Mouse (Mus musculus) retina, adult 2 months (tissue): ENCODE measurements around the gene Wdr37.
"Not testable (repeated sequence)": the region's sequence is repeated elsewhere in the genome, so short reads cannot be mapped to it uniquely, and the experiment has no call there.

Experiments used
- DNase-seq: peaks from one replicate; pipeline ENCODE4 v3.0.0-alpha.2; 2012; ENCODE audit warnings: low read depth, low spot score

The Wdr37 gene

DNA sequence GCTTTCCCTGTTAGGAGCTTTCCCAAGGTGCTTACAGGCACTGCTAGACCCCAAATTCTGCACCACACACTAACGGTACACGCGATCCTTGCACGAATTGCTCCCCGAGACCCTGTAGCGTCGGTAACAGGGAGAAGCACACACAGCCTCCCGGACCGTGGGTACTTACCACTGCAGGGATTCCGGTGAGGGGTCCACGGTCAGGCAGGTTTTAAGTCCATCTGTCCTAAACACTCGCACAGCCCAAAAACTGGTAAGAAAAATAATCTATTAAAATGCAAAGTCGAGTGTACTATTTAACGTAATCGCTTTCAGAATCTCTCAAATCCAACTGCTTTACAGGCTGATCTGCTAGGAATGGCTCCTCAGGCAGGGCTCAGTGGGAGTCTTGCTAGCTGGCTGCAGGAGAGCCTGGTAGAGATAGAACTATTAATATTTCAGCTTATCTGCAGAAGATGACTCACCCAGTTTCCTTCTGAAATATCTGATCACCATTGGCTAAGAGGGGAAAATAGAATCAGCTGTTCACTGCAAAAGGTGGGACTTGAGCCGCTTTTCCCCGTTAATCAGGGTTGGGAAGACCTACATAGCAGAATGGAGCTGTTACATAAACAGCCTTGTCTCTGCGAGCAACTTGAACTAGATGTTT, at the start of gene Wdr37:
TSS of gene Wdr37 (minus strand) at position 596 of the 649 bp plus-strand sequence.
- peak; percentile 39 for DNase-seq

GRCm38 (mm10) chr13:8913890-8914289, 42.2 kb upstream of the Wdr37 start:
- not testable (repeated sequence) for DNase-seq

- not testable (repeated sequence) for DNase-seq
These were observed 34.3 kb upstream of the Wdr37 start for GRCm38 (mm10) chr13:8905986-8906385.

- no peak for DNase-seq
These were observed 16.9 kb upstream of the Wdr37 start for GRCm38 (mm10) chr13:8888603-8889002.

DNA sequence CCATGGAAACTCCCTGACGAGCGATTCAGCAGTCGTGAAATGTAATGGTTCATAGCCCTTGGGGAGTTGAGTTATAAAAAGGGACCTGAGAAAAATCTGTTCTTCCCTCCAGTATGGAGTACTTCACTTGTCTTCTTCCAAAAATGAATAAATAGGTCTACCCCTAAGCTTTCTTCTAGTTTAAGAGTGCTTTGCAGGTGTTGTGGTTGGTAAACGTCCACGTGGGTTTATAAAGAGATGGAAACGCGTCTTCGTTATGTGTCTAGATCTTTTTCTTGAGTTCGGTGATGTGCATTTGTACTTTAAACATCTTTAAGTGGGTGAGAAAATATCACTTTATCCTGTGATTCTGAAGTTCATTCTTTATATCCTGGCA, 14.5 kb upstream of the Wdr37 start:
- DNase-seq = no peak

DNA sequence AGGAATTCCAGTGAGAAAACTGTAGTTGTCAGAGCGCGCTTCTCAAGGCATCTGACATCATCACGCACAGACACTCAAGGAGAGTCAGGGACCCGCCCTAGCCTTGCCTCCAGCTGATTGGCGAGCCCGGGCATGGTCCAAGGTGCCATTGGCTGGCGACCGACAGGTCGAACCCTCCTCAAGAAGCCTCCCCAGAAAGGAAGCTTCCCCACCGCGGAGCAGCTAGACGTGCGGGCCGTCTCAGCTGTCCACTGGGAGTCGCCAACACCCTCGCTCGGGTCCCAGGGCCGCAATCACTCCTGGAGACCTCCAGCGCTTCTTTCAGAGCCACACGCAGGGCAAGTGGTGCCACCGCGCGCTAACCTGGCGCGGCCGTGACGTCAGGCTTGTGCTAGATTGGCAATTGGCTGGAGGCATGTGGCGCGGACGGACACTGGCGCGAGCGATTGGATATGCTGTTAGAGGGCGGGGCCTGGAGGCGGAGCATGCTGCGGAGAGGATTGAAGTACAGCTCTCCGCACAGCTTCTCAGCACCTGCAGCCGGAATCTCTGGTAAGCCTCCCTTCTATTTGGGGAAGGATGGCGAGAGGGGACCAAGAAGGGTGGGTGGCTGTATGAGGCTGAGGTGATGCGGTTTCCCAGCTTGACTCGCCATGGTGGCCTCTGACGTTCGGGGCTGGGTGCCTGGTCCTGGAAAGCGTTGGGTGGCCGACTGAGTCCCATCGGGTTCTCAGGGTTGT, 13.9 kb upstream of the Wdr37 start, which contains the start of gene Idi1:
TSS of gene Idi1 (plus strand) at position 57 of the 740 bp plus-strand sequence.
- peak; percentile 92 for DNase-seq

DNA sequence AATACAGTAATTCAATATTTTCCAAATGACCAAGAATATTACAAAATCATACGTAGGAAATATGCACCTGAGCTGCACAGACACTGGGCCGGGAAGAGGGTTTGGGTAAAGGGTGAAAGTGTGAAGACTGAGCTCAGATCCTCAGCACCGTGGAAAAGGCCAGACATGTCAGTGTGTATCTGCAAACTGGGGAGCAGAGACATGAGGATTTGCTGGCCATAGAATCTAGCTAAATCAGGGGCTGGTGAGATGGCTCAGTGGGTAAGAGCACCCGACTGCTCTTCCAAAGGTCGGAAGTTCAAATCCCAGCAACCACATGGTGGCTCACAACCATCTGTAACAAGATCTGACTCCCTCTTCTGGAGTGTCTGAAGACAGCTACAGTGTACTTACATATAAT, 12.2 kb upstream of the Wdr37 start:
- not testable (repeated sequence) for DNase-seq

- no peak for DNase-seq
These were observed 9.9 kb upstream of the Wdr37 start for GRCm38 (mm10) chr13:8881611-8882010.

- no peak for DNase-seq
These were observed 2.1 kb upstream of the Wdr37 start for GRCm38 (mm10) chr13:8873776-8874175.

GRCm38 (mm10) chr13:8870510-8871313, 997 bp downstream of the Wdr37 start:
- peak; percentile 78 for DNase-seq

GRCm38 (mm10) chr13:8870160-8870509, 1.6 kb downstream of the Wdr37 start:
- DNase-seq = no peak

DNA sequence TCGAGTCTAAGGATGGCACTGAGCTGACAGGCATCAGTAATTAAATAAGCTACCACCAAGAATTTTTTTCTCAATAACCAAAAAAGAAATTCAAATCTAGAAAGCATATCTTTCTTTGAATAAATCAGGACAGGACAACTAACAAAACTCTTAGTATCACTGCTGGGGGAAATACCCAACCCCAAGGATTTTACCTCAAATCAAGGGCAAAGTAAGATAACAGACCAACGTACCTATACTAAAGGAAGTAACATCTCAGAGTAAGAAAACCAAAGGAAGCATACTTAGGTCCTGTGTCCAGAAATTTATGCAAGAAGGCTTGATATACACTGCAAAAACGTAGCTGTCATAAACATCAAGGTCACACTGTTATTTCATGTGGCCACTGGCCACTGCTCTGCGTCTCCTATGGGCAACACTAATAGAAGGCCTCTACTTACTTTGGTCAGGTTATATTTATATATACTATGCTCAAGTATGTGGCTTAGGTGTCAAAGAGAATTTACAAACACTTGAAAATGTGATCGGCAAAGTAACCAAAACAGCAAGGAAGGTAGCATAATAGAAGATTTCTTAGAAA, 2.0 kb downstream of the Wdr37 start:
- DNase-seq = no peak

- no peak for DNase-seq
These were observed 5.1 kb downstream of the Wdr37 start for GRCm38 (mm10) chr13:8866612-8867011.

DNA sequence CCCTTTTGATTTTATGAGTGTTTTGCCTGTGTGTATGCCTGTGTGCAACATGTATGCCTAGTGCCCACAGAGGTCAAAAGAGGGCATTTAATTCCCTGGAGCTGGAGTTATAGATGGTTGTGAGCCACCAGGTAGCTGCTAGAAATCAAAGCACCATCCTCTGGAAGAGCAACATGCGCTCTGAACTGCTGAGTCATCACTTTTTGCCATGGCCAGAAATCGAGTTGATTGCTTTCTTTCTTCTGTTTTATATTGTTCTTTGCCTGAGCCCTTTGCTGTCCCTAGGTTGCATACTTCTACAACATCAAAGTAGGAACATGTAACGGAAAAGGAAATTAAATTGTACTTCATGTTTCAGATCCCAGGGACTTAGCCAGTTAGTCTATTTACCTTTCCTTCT, 6.7 kb downstream of the Wdr37 start:
- no peak for DNase-seq

DNA sequence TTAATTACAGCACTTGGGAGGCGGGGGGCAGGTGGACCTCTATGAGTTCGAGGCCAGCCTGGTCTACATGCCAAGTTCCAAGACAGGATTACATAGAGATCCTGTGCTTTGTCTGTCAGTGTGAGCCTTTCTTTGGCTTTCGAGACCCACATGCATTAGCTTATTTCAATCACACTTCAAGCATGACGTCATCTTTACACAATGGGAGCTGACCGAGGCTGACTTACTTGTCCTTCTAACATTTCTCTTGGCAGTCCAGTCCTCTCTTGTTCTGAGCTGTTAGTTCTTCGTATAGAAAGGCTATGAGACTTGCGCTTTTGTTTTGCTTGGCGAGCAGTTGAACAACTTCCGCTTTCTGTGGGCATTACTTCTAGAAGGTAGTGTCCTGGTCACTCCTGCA, 10.8 kb downstream of the Wdr37 start:
- no peak for DNase-seq

- no peak for DNase-seq
These were observed 13.3 kb downstream of the Wdr37 start for GRCm38 (mm10) chr13:8858453-8858852.

DNA sequence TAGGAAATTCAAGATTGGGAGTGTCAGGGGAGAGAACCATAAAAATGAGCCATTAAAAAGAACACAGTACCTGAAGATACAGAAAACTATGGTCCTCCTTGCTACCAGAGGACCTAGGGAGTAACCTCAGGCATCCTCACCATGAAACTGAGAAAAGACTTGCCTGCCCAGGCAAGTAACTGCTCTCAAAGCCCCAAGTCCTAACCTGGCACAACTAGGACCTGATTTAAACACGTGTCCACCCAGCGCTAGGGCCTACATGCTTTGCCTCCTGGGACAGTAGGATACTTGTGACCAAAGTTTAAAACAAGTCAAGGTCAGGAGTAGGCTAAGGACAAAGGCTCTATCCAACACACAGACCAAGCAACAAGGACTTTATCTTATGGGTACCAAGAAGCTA, 16.9 kb downstream of the Wdr37 start:
- DNase-seq = no peak

DNA sequence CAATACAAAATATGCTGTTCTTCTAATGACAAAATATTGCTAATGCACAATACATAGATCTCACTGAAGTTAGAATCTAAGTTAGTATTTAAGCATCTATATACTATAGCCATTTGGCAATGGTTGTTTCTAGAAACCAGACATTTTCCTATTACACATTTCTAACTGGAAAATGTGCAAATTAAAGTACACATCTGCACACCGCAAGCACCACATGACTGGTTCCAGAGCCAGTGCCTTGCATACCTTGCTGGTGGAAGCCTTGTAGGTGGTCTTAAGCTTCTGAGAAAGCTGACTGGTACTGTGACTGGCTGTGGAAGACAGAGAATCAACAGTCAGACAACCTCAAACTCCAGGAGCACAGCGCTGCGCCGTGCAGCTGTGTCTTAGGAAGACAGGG, 18.3 kb downstream of the Wdr37 start:
- DNase-seq = no peak

GRCm38 (mm10) chr13:8849311-8849710, 22.4 kb downstream of the Wdr37 start:
- no peak for DNase-seq

DNA sequence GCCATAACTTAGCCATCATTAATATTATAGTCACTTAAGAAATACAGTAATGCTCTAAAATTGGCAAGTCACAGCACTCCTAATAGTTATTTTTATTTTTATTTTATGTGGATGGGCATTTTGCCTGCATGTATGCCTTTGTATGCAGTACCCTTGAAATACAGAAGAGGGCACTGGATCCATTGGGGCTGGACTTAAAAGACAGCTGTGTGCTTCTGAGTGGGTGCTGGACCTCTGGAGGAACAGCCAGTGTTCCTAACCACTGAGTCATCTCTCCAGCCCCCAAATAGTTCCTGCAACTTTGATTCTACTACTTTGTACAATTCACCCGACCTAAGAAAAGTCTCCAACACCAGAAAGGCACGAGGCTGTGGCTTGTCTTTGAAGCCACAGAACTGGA, 24.0 kb downstream of the Wdr37 start:
- no peak for DNase-seq

DNA sequence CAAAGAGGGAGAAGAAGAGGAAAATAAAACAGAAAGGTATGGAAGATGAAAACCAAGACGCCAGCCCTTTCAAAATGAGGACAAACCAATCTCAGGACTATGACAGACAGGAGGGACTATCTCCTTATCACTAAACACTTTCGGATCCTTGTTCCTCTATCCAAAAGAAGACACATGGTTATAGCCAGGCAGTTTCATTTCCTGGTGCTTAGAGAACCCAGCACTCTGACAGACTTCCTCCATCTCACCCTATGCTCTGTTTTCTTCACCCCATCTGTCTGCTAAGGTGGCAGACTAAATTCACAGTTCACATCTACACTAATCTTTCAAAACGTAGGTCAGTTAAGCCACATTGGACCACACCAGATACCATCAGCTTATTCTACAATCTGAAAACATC, 29.4 kb downstream of the Wdr37 start:
- DNase-seq = no peak

- not testable (repeated sequence) for DNase-seq
These were observed 29.9 kb downstream of the Wdr37 start for GRCm38 (mm10) chr13:8841846-8842245.
